Mouse (Mus musculus): ENCODE results near the gene Ap5s1.

- TF ChIP-seq CTCF (IDR thresholded peaks at IDR 0.05; ENCODE audit: control insufficient read depth, insufficient read depth, low read length) (no peak), POLR2A (IDR thresholded peaks at IDR 0.05; ENCODE audit: borderline replicate concordance, control insufficient read depth, low read depth, low read length) (no peak; the same call in 1 of the 2 replicates)
Observed at GRCm38 (mm10) chr2:131204410-131204981, 2.4 kb upstream of the Ap5s1 start.

Measured in bone marrow, adult 2 months (tissue).